Mouse (Mus musculus) MEL (cell line): ENCODE measurements around the gene Lix1. TPM values are rescaled to one million over a fixed set of nuclear protein-coding genes. Genes with fewer than 3 reads are reported as not detected.

Experiments
- DNase-seq: peaks from one replicate; pipeline ENCODE4 v3.0.0; 2011; ENCODE audit warnings: low read depth, low spot score
- H3K27ac ChIP-seq: 2 replicates; pipeline ENCODE4 v1.5.1; 2012; ENCODE audit warnings: low read depth, mild to moderate bottlenecking, control low read depth, low read length, moderate library complexity; ENCODE audit not compliant: control insufficient read depth
- H3K27me3 ChIP-seq, 2 experiments: fragments of 150-350 bp in 1 of 2; sonication (generic) in 1 of 2; 2 replicates each; pipeline ENCODE4 v1.6.1; 2012; ENCODE audit warnings: low read length in 2 of 2, mild to moderate bottlenecking in 2 of 2, improper control_type of control experiment in 1 of 2, moderate library complexity in 1 of 2; ENCODE audit not compliant: insufficient read depth in 2 of 2, control insufficient read depth in 1 of 2
- H3K36me3 ChIP-seq, 2 experiments: 2 replicates each; pipeline ENCODE4 v1.6.1; 2012 to 2014; ENCODE audit warnings: low read length in 2 of 2, improper control_type of control experiment in 1 of 2, inconsistent platforms in 1 of 2, mild to moderate bottlenecking in 1 of 2; ENCODE audit not compliant: insufficient read depth in 2 of 2, control insufficient read depth in 1 of 2
- H3K4me1 ChIP-seq, 2 experiments: fragments of 150-350 bp in 1 of 2; sonication (generic) in 1 of 2; 2 replicates each; pipeline ENCODE4 v1.6.1; 2012; ENCODE audit warnings: low read length in 2 of 2, improper control_type of control experiment in 1 of 2, mild to moderate bottlenecking in 1 of 2; ENCODE audit not compliant: insufficient read depth in 2 of 2, control insufficient read depth in 1 of 2
- H3K4me3 ChIP-seq, 2 experiments: fragments of 150-350 bp in 1 of 2; sonication (generic) in 1 of 2; 2 replicates each; pipeline ENCODE4 v1.5.1; 2012; ENCODE audit warnings: low read depth in 2 of 2, low read length in 2 of 2, mild to moderate bottlenecking in 2 of 2, moderate library complexity in 2 of 2, control low read depth in 1 of 2, improper control_type of control experiment in 1 of 2; ENCODE audit not compliant: control insufficient read depth in 1 of 2, insufficient read depth in 1 of 2
- H3K79me2 ChIP-seq: 2 replicates; pipeline ENCODE4 v1.6.1; 2012; ENCODE audit warnings: mild to moderate bottlenecking, low read length, moderate library complexity; ENCODE audit not compliant: control insufficient read depth, poor library complexity, insufficient read depth
- H3K9ac ChIP-seq: 2 replicates; pipeline ENCODE4 v1.6.1; 2012; ENCODE audit warnings: low read depth, mild to moderate bottlenecking, control low read depth, low read length, moderate library complexity; ENCODE audit not compliant: control insufficient read depth, poor library complexity, severe bottlenecking
- H3K9me3 ChIP-seq: fragments of 150-350 bp; sonication (generic); replicated peaks from 2 replicates; pipeline ENCODE4 v1.6.1; 2012; ENCODE audit warnings: mild to moderate bottlenecking, low read length, improper control_type of control experiment, moderate library complexity; ENCODE audit not compliant: insufficient read depth
- CHD2 ChIP-seq: IDR thresholded peaks from 2 replicates; pipeline ENCODE4 v1.6.1; 2011; ENCODE audit warnings: low read length, improper control_type of control experiment
- CTCF ChIP-seq, 3 experiments: IDR thresholded peaks in 2 of 3; conservative IDR thresholded peaks in 1 of 3; 2 replicates each; pipeline ENCODE4 v1.5.1; 2011 to 2012; ENCODE audit warnings: low read length in 3 of 3, low read depth in 2 of 3, mild to moderate bottlenecking in 2 of 3, improper control_type of control experiment in 1 of 3, inconsistent platforms in 1 of 3, mixed read lengths in 1 of 3, moderate library complexity in 1 of 3; ENCODE audit not compliant: control insufficient read depth in 1 of 3, insufficient read depth in 1 of 3, poor library complexity in 1 of 3, severe bottlenecking in 1 of 3
- ELF1 ChIP-seq: IDR thresholded peaks from 2 replicates; pipeline ENCODE4 v1.6.1; 2014; ENCODE audit warnings: low read depth, mild to moderate bottlenecking, inconsistent platforms, low read length, improper control_type of control experiment, moderate library complexity
- EP300 ChIP-seq, 2 experiments: IDR thresholded peaks; 2 replicates each; pipeline ENCODE4 v1.6.1; 2011; ENCODE audit warnings: improper control_type of control experiment in 2 of 2, low read length in 2 of 2, low read depth in 1 of 2, mild to moderate bottlenecking in 1 of 2
- ETS1 ChIP-seq: IDR thresholded peaks from 2 replicates; pipeline ENCODE4 v1.6.1; 2012; ENCODE audit warnings: low read depth, mild to moderate bottlenecking, inconsistent platforms, low read length, improper control_type of control experiment, moderate library complexity
- GABPA ChIP-seq: IDR thresholded peaks from 2 replicates; pipeline ENCODE4 v1.6.1; 2012; ENCODE audit warnings: low read depth, mild to moderate bottlenecking, inconsistent platforms, low read length, improper control_type of control experiment, moderate library complexity
- GATA1 ChIP-seq: IDR thresholded peaks from 2 replicates; pipeline ENCODE4 v1.6.1; 2011; ENCODE audit warnings: low read depth, low read length, improper control_type of control experiment
- JUND ChIP-seq: IDR thresholded peaks from 2 replicates; pipeline ENCODE4 v1.6.1; 2011; ENCODE audit warnings: low read depth, mild to moderate bottlenecking, improper control_type of control experiment, low read length
- MAFK ChIP-seq: IDR thresholded peaks from 2 replicates; pipeline ENCODE4 v1.6.1; 2011; ENCODE audit warnings: low read depth, mild to moderate bottlenecking, low read length, improper control_type of control experiment, borderline replicate concordance
- MEF2A ChIP-seq: IDR thresholded peaks from 2 replicates; pipeline ENCODE4 v1.6.1; 2014; ENCODE audit warnings: low read depth, mild to moderate bottlenecking, inconsistent platforms, low read length, improper control_type of control experiment; ENCODE audit not compliant: poor library complexity, insufficient replicate concordance, severe bottlenecking; ENCODE audit errors: extremely low read depth
- MYB ChIP-seq: IDR thresholded peaks from 2 replicates; pipeline ENCODE4 v1.6.1; 2011; ENCODE audit warnings: mild to moderate bottlenecking, low read depth, low read length, improper control_type of control experiment
- POLR2AphosphoS2 ChIP-seq: IDR thresholded peaks from 2 replicates; pipeline ENCODE4 v1.6.1; 2011; ENCODE audit warnings: low read length, improper control_type of control experiment
- POLR2AphosphoS5 ChIP-seq: IDR thresholded peaks from 2 replicates; pipeline ENCODE4 v1.6.1; 2012; ENCODE audit warnings: low read depth, borderline replicate concordance, mild to moderate bottlenecking, inconsistent platforms, low read length, moderate library complexity, mixed read lengths
- RAD21 ChIP-seq: IDR thresholded peaks from 2 replicates; pipeline ENCODE4 v1.6.1; 2011; ENCODE audit warnings: mild to moderate bottlenecking, low read depth, low read length, improper control_type of control experiment
- SMC3 ChIP-seq: IDR thresholded peaks from 2 replicates; pipeline ENCODE4 v1.6.1; 2011; ENCODE audit warnings: low read depth, low read length, improper control_type of control experiment
- TBP ChIP-seq: IDR thresholded peaks from 2 replicates; pipeline ENCODE4 v1.8.0; 2011; ENCODE audit warnings: low read depth, low read length, improper control_type of control experiment
- TCF12 ChIP-seq: IDR thresholded peaks from 2 replicates; pipeline ENCODE4 v1.6.1; 2014; ENCODE audit warnings: low read depth, mild to moderate bottlenecking, inconsistent platforms, low read length, improper control_type of control experiment, moderate library complexity
- USF1 ChIP-seq: IDR thresholded peaks from 2 replicates; pipeline ENCODE4 v1.6.1; 2014; ENCODE audit warnings: low read depth, mild to moderate bottlenecking, inconsistent platforms, low read length, improper control_type of control experiment, moderate library complexity
- USF2 ChIP-seq, 2 experiments: IDR thresholded peaks; 2 replicates each; pipeline ENCODE4 v1.6.1; 2011 to 2012; ENCODE audit warnings: improper control_type of control experiment in 2 of 2, low read length in 2 of 2, borderline replicate concordance in 1 of 2, inconsistent platforms in 1 of 2, low read depth in 1 of 2, mild to moderate bottlenecking in 1 of 2; ENCODE audit not compliant: insufficient read depth in 1 of 2
- polyA plus RNA-seq, 2 experiments: library from polyadenylated mRNA; stranded (reverse) in 1 of 2; unstranded in 1 of 2; fragments of >175 nt in 1 of 2; fragments of >200 nt in 1 of 2; gene quantifications; 2 replicates each; pipeline versions ENCODE4 v1.2.1 to v1.2.4; 2012; ENCODE audit warnings: low replicate concordance in 2 of 2, low read depth in 1 of 2; ENCODE audit not compliant: insufficient read length in 2 of 2, insufficient read depth in 1 of 2, missing spikeins in 1 of 2
- total RNA-seq: library from RNA; depleted of rRNA; stranded (reverse); fragments of 300-350 nt; gene quantifications from 2 replicates; pipeline ENCODE4 v1.2.3, GENCODE M21; 2012

The Lix1 gene
- total and polyA plus RNA-seq, 3 experiments = not detected

DNA sequence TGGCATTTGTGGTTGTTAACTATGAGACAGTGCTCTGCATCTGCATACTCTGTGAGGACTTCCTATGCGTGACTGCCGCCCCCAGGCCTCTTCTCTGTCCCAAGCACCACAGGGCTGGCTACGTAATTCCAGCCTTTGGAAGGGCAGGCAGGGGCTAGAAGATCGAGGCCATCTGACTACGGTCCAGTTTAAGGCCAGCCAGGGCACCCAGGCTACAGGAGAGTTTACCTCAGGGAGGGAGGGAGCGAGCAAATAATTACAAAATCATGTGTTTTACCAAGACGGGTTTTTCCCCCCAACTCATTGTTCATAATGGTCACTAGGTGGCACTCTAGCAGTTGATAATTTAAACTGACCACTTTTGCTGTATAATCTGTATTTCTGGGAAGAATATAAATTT is 9.6 kb upstream of the Lix1 start:
- Histone ChIP-seq H3K9ac (no peak overlapping the region), H3K9me3 (no peaks in the 10 kb centered on the region), H3K4me3 (no peak overlapping the region), H3K27ac (no peak overlapping the region), H3K79me2 (peaks cover 4% of the 10 kb centered on the region; the same call in 1 of the 2 replicates), H3K36me3 (peaks cover 10 to 13% of the 10 kb centered on the region in 2 experiments), H3K4me1 (peaks cover 3 to 11% of the 10 kb centered on the region in 2 experiments)
- DNase-seq = no peak
- TF ChIP-seq EP300 (IDR thresholded peaks at IDR 0.05; ENCODE audit: low read depth in 1 of 2, low read length in 2 of 2) = no peak
- TF ChIP-seq CTCF (IDR thresholded peaks at IDR 0.05 in 2 of 3, conservative IDR thresholded peaks at IDR 0.05 in 1 of 3; ENCODE audit: control insufficient read depth in 1 of 3, insufficient read depth in 1 of 3, low read depth in 2 of 3, low read length in 3 of 3, poor library complexity in 1 of 3, severe bottlenecking in 1 of 3) = peak in 2 of 3 experiments; percentile 12 to 45; a peak in 2 of 6 replicates
- no peak for TF ChIP-seq MEF2A
- TF ChIP-seq TCF12 = no peak
- no peak for TF ChIP-seq JUND
- peak; percentile 28; the same call in 1 of the 2 replicates for TF ChIP-seq SMC3
- no peak for TF ChIP-seq ELF1
- no peak for TF ChIP-seq POLR2AphosphoS5
- no peak for TF ChIP-seq POLR2AphosphoS2
- no peak for TF ChIP-seq CHD2
- TF ChIP-seq RAD21 = peak; percentile 24
- TF ChIP-seq MYB = no peak
- TF ChIP-seq, all 39 proteins: peak for 3
- no peaks in the 10 kb centered on the region for H3K27me3 ChIP-seq

DNA sequence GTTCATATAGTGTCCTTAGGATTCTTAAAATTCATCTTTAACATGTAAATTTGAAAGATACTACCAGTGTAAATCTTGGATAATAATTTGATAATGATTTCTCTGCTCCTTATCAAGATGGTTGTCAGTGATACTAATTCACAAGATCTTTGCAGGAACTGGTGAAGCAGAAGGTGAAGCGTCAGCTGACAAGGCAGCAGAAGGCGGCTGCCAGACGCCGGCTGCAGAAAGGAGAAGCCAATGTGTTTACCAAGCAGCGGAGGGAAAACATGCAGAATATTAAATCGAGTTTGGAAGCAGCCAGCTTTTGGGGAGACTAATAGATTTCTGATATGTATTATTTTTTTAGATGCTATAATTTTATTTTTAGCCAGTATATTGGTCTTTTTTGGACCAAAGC is 9.2 kb upstream of the Lix1 start:
- H3K79me2 ChIP-seq = peaks cover 4% of the 10 kb centered on the region; the same call in 1 of the 2 replicates
- no peak for DNase-seq
- no peaks in the 10 kb centered on the region for H3K9me3 ChIP-seq
- H3K27me3 ChIP-seq = no peaks in the 10 kb centered on the region
- peaks cover 3 to 11% of the 10 kb centered on the region in 2 experiments for H3K4me1 ChIP-seq
- H3K9ac ChIP-seq = no peak overlapping the region
- H3K27ac ChIP-seq = no peak overlapping the region
- H3K36me3 ChIP-seq = peaks cover 10 to 13% of the 10 kb centered on the region in 2 experiments
- no peak overlapping the region for H3K4me3 ChIP-seq
- TF ChIP-seq CHD2 (no peak), USF1 (no peak), GABPA (no peak), TCF12 (no peak), TBP (no peak), ELF1 (no peak), USF2 (IDR thresholded peaks at IDR 0.05; ENCODE audit: borderline replicate concordance in 1 of 2, insufficient read depth in 1 of 2, low read depth in 1 of 2, low read length in 2 of 2) (no peak), ETS1 (no peak), MAFK (no peak), MYB (no peak), POLR2AphosphoS2 (no peak), POLR2AphosphoS5 (no peak), JUND (no peak), MEF2A (no peak), GATA1 (no peak)
